Mouse (Mus musculus) mouse embryonic stem cell (cell line): ENCODE measurements around the gene Ing1.

ENCODE experiments used
- in situ Hi-C, 2 experiments: fragments of 300-500 bp; cut with MboI; formaldehyde crosslinking; loops; 1 replicate in 1 of 2; 3 replicates in 1 of 2; pipeline ENCODE4 v1.14.3; 2019 to 2020; ENCODE audit warnings: low sequenced_read_pairs in 2 of 2, low pct_unique_long_range_greater_than_20kb in 1 of 2, mixed read lengths in 1 of 2; ENCODE audit not compliant: unreplicated experiment in 1 of 2

Gene Ing1

GRCm38 (mm10) chr8:11571950-11572349 is 16.6 kb downstream of the Ing1 start:
- in situ Hi-C loops: no loop called here

- in situ Hi-C loops: no loop called here
These were observed 17.1 kb downstream of the Ing1 start for GRCm38 (mm10) chr8:11572428-11572827.

GRCm38 (mm10) chr8:11574911-11575603 is 19.7 kb downstream of the Ing1 start:
- in situ Hi-C loops: no loop called here

GRCm38 (mm10) chr8:11575604-11576384 is 20.4 kb downstream of the Ing1 start:
- in situ Hi-C loops: no loop called here

GRCm38 (mm10) chr8:11585513-11586373 is 30.4 kb downstream of the Ing1 start:
- in situ Hi-C loops: no loop called here

GRCm38 (mm10) chr8:11586374-11586745 is 31.0 kb downstream of the Ing1 start:
- in situ Hi-C loops: no loop called here

- in situ Hi-C loops: no loop called here
These were observed 36.5 kb downstream of the Ing1 start for GRCm38 (mm10) chr8:11591837-11592236.

GRCm38 (mm10) chr8:11592296-11592695 is 36.9 kb downstream of the Ing1 start:
- in situ Hi-C loops: no loop called here

GRCm38 (mm10) chr8:11593222-11593884 is 38.0 kb downstream of the Ing1 start:
- in situ Hi-C loops: no loop called here

GRCm38 (mm10) chr8:11600301-11600951 is 45.1 kb downstream of the Ing1 start:
- in situ Hi-C loops: no loop called here

- in situ Hi-C loops: no loop called here
These were observed 46.8 kb downstream of the Ing1 start for GRCm38 (mm10) chr8:11602006-11602680.

GRCm38 (mm10) chr8:11608848-11609247 is 53.5 kb downstream of the Ing1 start:
- in situ Hi-C loops: no loop called here
